Mouse (Mus musculus): ENCODE results near the gene Baiap2l1.

Gene Baiap2l1

DNA sequence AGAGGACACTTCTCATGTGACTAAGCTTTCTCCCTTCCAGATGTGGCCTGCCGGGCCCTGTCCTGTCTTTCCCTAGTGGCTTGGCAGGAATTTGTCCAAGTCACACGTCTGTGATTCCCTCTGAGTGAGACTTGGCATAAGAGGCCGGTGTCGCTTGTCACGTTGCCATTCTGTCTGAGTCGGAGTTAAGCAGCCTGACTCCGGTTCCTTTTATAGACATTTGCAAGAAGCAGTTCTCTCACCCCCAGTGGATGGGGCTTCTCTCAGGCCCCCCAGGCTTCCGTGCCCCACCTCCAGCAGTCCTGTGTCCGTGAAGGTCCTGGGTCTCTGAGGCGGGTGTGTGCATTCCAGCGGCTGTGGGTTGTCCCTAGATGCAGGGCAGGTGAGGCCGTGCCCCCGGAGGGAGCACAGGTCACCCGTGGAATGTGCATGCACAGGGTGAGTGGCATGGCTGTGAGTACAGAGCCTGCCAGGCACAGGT is 99.7 kb downstream of the Baiap2l1 start:
- in situ Hi-C loops (cut with MboI, MseI) = no loop called here

DNA sequence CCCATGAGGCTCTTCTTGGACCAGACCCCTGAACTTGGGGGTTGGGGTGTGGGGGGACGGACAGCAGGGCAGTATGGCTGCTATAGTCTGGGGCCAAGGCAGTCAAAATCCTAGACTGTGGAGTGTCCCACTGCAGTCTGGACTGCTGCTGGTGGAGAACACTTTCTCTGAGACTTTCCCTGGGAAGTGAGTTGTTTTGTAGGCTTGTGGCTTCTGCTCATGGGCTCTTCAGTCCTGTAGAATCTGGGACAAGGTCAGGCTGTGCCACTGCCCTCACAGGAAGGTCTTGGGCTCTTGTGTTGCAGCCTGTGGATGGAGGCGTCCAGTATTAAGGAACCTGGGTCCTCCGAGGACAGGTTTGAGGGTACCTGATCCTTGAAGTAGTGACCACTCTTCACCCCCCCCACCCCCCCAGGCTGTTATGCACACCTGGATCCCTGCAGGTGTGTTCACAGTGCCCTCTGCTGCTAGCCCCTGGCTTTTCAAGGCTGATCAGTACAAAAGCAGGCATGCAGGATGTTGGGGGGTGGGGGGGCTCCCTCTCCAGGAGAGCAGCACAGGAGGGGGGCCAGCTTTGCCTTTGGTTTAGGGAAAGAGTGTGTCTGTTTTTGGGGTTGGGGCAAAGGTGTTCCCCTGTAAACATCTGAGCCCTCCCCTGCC is 100.3 kb downstream of the Baiap2l1 start:
- in situ Hi-C loops (cut with MboI, MseI) = no loop called here

DNA sequence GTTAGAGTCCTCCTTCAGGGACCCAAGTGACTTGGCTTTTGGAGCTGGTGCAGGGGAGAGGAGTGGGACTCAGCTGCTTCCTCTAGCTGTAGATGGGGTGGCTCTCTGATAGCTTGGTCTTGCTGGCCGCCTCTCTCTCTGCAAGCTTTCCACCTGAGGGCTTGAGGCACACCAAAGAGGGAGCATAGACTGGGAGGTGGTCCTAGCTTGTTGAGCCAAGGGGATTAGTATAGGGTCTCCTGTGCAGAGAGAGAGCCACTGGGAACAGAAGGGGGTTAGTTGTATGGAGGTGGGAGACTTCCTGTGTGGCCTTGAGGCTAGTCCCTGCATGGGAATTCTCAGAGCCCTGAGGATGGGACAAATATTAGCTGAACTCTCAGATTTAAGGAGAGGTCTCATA is 101.0 kb downstream of the Baiap2l1 start:
- in situ Hi-C loops (cut with MboI, MseI) = no loop called here

DNA sequence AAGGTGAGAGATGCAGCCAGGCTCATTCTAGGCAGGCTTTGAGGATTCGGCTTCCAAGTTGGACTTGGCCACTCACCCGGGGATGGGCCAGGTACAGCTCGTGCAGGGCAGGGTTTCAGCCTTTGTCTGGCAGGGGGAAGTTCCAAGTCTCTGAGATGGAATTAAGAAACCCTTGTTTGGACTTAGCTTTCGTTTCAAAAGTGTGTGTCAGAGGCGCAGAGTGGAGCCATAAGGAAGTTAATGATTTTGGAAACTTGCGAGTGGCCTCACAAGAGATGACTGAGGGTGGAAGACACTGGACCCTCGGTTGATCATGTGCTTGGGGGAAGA is 101.4 kb downstream of the Baiap2l1 start:
- in situ Hi-C loops (cut with MboI, MseI) = no loop called here

DNA sequence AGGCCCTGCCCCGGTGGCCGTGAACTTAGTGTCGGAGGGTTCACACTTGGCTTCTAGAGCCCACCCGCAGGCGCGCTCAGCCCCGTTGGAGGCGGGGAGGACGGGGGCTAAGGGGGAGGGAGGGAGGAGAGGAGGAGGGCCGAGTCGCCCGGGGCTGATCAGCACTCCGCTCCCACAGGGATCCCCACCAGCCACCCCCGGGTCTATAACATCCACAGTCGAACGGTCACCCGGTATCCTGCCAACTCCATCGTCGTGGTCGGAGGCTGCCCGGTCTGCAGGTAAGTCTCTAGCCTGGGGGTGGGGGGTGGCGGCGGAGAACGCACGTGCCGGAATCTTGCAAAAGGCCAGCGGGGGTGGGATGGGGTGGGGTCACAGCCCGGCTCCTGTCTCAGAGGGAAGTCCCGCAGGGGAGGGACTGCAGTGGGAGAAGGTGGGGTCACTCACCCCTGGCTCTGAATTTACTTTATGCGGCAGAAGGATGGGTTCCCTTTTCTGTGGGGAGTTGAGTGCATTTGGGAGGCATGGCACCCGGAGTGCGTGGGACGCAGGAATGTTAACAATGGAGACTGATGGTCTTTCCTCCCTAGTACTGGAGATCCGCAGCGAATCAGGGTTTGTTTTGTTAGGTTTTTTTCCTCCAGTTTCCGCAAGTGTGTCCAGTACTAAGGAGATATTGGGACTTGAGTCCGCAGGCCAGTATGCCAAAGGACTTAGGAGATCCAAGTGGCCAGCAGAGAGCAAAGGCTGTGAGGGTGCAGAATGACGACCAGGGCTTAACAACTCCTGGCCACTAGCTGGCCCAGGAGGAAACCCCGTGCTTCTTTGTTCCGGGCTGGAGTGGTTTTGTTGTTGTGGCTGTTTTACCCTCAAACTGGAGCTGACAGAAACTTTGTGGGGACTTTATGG is 102.0 kb downstream of the Baiap2l1 start:
- in situ Hi-C loops (cut with MboI, MseI) = no loop called here

DNA sequence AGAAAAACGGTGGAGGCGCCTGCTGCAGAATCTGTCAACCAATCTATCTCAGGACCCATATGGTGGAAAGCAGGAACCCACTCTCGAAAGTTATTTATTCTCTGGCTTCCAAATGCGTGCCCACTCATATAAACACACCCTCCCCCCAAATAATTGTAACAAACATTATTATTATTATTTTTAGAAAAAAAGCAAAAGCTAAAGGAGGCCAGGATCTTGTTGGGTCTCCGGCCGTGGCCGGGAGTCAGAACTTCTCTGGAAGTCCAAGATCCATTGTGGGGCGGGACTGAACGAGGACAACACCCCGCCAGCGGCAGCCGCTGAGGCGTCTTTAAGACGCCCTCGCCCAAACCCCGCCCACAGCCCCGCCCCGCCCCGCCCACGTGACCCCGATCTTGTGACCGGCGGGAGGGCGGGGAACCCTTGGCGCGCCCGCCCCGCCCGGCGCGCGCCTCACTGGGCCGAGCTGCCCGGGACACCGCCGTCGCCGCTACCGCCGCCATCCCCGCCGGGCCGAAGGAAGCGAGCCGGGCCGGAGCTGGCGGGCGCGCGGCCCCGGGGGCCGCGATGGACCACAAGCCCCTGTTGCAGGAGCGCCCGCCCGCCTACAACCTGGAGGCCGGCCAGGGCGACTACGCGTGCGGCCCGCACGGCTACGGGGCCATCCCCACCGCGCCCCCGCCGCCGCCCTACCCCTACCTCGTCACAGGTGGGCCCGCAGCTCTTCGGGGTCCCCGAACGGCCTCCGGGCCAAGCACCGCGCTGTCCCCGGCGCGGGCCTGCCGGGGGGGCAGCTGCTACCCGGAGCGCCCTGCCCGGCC is 102.9 kb downstream of the Baiap2l1 start:
- in situ Hi-C loops (cut with MboI, MseI) = no loop called here

DNA sequence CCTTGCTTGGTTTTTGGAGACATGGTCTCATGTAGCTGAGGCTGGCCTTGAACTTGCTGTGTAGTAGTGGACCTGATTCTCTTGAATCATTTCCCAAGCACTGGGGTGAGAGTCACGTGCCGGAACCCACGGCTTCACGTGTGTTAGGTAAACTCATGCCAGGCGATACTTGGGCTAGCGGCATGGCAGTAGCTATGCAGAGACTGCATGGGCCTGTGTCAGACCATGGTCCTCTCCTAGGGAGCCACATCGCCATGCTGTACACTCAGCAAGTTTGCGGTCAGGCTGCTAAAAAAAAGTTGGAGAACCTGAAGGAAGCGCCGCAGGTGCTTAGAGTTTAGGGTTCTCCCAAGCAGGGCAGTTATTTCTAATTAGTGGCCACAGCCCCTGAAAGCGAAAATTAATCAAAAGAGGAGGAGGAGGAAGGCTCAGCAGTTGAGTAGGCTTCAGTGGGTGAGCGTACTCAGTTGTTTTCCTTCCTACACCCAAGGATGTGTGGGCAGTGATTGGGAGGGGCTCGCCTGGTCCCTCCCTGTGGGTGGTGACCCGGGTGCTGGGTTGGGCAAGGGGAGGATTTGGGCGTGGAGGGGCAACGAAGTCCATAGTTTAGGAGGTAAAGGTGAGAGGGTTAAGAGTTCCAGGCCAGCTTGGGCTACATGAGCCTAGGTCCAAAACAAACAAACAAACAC is 103.6 kb downstream of the Baiap2l1 start:
- in situ Hi-C loops (cut with MboI, MseI) = no loop called here

DNA sequence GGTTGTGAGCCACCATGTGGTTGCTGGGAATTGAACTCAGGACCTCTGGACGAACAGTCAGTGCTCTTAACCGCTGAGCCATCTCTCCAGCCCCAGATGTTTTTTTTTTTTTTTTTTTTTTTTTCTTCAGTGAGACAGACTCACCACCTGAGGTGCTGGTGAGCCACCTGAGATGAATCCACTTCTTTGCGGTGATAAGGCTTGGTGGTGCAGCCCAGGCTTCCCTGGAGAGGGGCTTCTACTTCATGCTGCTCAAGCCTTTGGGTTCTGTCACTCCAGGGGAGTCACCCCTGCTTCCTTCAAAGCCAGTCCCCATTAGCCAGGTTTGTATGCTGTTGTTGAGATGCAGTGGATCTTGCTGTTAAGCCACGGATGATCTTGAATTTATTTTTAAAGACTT is 104.7 kb downstream of the Baiap2l1 start:
- in situ Hi-C loops (cut with MboI, MseI) = no loop called here

DNA sequence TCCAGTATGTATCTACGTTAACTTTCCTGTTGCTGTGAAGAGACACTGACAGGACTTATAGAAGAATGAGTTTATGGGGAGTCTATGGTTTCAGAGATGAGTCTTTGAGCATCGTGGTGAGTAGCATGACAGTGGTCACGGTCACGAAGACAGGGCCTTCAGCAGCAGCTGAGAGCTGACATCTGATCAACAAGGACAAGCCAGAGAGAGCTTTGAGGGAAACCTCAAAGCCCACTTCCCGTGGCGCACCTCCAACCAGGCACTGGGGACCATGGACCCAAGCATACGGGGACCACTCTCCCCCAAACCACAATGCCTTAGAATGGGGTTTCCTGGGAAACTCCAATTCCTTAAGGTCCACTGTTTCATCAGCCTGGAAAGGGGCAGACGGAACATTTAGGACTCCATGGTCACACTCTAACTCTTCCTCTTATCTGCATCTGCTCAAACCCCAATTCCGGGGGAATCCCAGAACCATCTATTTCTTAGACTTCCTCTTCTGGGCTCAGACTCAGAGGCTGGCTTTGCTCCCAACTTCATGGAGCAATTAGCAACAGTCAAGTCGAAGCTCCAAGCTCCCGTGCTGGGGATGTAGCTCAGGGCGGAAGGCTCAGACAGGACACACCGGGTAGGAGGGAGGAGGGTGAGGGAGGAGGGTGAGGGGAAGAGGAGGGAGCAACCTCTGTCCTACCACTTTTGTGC is 105.9 kb downstream of the Baiap2l1 start:
- in situ Hi-C loops (cut with MboI, MseI) = no loop called here

DNA sequence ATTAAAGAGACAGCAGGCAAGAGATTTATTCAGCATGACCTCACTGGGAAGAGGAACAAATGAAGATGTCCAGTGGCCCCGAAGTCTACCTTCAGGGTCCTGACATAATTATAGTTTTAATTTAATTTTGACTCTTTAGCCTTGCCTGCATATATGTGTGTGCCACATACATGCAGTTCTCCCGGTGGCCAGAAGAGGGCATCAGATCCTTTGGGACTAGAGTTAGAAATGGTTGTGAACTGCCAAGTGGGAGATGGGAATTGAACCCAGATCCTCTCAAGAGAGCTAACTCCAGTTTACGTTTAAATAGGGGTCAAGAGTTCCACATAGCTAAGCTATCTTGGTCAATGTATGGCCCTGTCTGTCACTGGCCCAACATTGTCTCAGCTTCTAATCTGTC is 108.0 kb downstream of the Baiap2l1 start:
- in situ Hi-C loops (cut with MboI, MseI) = no loop called here

DNA sequence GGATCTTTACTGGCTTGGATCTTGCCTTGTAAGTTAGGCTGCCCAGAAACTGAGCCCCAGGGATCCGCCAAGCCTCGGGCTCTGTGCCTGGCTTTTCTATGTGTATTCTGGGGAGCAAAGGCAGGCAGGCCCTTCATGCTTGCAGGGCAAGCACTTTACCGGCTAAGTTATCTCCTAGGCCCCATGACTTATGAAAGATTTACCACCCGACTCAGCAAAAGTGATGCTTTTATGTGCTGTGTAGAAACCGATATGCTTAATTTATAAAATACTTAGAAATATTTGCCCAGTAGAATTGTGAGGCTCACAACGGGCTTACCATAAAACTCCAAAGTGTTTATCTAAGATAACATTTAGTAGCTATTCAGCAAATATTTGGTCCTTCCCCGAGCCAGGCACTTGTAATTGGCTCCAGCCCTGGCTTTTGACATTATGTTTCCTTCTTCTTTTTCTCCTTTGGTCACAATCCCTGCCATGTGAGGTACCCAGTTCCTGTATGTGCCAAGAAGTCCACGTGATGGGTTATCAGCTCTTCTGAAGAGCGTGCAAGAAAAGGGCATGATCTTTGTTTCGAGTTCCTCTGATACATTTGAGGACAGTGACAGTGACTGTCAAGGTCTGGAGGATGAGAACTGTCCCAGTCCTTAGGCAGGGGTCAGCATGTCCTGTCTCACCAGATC is 109.9 kb downstream of the Baiap2l1 start:
- in situ Hi-C loops (cut with MboI, MseI) = no loop called here

DNA sequence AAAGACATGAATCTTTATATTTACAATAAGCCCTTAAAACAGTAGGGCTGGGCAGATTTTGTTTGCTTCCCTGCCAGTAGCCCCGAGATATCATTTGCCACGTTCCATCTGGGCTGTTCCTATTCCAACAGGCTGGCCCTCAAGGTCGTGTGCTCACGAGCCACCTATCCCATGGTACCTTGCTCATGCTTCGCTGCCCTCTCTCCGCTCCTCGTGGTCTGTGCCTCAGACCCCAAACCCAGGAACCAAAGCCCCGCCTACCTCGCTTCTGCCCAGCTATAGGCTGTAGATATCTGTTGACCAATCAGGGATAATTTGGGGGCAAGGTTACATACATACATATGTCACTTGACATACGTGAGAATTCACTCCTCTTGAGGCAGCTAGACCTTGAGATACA is 110.6 kb downstream of the Baiap2l1 start:
- in situ Hi-C loops (cut with MboI, MseI) = no loop called here

DNA sequence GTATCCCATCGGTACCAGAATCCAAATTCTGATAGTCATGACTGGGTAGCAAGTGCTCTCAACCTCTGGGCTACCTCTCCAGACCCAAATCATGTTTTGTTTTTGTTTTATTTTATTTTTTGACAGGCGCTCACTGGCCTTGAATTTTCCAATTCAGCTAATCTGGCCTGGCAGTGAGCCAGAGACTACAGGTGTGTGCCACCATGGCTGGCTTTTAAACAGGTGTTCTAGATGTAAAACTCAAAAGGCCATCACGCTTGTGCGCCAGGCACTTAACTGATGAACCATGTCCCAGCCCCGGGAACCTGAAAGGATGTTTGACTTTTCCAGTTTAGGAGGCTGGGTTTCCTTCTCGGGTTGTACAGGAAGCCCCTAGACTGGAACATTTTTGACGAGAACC is 111.2 kb downstream of the Baiap2l1 start:
- in situ Hi-C loops (cut with MboI, MseI) = no loop called here

DNA sequence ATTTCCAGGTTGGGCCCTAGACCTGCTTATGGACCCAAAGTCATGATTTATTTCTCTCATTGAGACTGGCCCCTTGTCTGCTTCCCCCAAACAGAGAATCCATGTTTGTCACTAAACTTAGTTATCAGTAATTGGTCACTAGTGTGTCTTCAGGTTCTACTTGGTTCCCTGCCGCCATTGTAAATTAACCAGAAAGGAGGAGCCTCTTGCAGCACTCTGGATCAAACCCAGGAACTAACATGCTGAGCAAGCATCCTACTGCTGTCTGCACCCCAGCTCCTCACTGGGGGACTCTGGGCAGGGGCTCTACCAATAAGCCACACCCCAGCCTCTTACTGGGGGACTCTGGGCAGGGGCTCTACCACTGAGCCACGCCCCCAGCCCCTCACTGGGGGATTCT is 112.3 kb downstream of the Baiap2l1 start:
- in situ Hi-C loops (cut with MboI, MseI) = no loop called here

DNA sequence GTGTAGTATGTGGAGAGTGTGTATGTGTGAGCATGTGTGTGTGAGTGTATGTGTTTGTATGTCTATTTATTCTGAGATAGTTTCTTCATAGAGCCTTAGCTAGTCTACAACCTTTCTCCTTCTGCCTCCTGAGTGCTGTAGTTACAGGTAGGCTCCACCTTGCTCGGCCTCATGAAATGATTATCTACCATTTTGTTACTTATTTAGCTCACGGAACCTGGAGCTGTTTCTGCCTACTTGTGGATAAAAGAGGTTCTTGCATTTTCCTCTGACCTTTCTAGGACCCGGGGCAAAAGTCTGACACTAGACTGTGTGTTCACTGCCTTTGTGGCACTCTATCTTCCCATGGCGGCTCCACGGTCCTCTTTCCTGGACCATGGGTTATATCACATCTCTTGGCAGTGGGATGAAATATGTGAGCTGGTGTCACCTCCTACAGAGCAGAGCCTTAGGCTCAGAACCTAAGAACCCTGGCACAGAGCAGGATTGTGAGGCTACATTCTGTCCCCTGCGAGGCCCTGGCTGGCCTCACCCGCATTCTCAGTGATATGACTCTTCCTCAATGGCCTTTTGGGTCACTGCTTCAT is 113.9 kb downstream of the Baiap2l1 start, which contains the start of gene Bri3:
Bri3 (plus strand) TSS at position 537 of the 587 bp plus-strand sequence.
- in situ Hi-C loops (cut with MboI, MseI) = no loop called here

DNA sequence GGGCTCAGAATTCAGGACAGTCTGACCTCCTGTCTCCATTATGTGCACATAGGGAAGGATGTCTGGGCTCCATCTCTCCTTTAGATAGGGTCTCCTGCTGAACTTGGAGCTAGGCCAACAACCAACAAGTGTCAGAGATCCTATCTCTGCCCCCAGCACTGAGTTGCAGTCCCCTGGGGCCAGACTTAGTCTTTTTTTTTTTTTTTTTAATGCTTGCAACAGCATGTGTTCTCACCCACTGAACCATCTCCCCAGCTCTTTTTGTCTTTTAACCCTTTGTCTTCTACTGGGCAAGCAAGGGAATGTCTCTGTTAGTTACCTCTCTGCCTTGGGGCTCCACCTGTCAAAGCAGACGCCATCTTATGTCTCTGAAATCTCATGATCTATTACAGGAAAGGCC is 118.9 kb downstream of the Baiap2l1 start:
- in situ Hi-C loops (cut with MboI, MseI) = no loop called here

DNA sequence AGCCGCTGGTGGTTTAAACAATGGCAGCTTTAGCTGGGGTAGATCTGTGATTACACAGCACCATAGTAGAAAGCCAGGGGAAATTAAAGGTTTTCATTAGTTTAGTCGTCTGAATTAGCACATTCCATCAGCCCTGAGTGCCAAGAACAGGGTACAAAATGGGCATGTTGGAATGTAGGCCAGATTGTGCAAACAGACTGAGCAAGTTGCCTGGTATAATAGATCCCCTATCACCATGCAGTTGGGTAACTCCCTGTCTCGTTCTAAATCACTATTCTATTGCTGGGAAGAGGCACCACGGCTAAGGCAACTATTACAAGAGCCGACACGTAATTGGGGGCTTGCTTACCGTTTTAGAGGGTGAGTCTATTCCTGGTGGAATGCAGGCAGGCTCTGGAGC is 123.2 kb downstream of the Baiap2l1 start:
- in situ Hi-C loops (cut with MboI, MseI) = no loop called here

DNA sequence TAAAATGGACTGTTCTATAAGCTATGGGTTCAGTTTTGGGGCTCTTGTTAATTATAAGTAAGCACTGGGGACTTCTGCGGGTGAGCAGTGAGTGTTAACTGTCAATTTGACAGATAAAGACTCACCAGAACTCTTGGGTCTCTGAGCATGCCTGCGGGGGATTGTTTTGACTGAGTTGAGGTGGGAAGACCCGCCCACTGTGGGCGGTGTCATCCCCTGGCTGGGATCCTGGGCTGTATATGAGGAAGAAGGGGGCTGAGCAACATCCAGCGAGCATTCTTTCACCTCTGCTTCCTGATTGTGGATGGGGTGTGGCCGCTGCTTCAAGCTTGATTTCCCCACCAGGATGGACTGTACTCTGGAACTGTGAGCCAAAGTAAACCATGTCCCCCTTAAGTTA is 123.7 kb downstream of the Baiap2l1 start:
- in situ Hi-C loops (cut with MboI, MseI) = no loop called here

DNA sequence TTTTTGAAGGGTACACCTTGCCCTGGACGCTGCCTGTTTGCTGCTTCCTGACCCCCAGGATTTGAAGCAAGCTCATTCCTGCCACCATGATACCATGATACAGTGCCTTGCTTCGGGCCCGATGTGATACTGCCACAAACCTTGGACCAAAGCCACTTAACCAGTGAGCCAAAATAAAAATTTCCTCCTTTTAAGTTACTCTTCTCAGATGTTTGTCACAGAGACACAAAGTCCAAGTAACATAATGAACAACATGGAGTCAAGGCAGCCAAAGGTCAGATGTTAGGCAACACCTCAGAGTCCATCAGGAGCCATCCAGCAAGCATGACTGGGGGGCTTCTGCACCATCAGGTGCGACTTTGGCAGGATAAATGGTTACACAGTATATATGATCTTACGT is 125.4 kb downstream of the Baiap2l1 start:
- in situ Hi-C loops (cut with MboI, MseI) = no loop called here

DNA sequence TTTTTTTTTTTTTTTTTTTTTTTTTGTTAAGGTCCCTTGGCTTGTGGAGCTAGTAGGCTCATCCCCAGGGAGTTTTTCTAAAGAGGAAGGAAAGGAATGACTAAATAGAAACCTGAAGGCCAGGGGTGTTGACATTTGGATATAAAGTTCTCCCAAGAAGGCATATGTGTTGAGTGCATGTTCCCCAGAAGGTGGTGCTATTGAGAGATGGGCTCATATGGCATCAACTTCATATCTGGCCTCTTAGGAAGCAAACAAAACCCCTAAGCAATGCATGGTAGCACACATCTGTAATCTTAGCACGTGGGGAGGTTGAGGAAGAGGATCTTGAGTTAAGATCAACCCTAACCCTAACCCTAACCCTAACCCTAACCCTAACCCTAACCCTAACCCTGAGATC is 126.5 kb downstream of the Baiap2l1 start:
- in situ Hi-C loops (cut with MboI, MseI) = no loop called here

All from T-helper 1 cell (primary cell).